Mouse (Mus musculus): ENCODE results near the gene Gm13089.
"Not testable (repeated sequence)": the region's sequence is repeated elsewhere in the genome, so short reads cannot be mapped to it uniquely, and the experiment has no call there.

Gene Gm13089

GRCm38 (mm10) chr4:143702611-143703010 is at the start of gene Gm13089:
Gm13089 (minus strand) TSS chr4:143702711.
- no peak for DNase-seq

- no peak for DNase-seq
Observed at GRCm38 (mm10) chr4:143719155-143719554, 16.6 kb upstream of the Gm13089 start, which contains the start of gene Gm13078. Gm13078 (plus strand) TSS chr4:143719455.

GRCm38 (mm10) chr4:143657146-143657545 is 45.4 kb downstream of the Gm13089 start, which contains the start of gene Gm13088:
Gm13088 (minus strand) TSS chr4:143657246.
- not testable (repeated sequence) for DNase-seq

All from lung, postnatal 4 days (tissue).